Mouse (Mus musculus) gastrocnemius, adult 8-10 months (tissue): ENCODE measurements around the gene Spry1. TPM values are rescaled to one million over a fixed set of nuclear protein-coding genes. Genes with fewer than 3 reads are reported as not detected.
"Not testable (repeated sequence)": the region's sequence is repeated elsewhere in the genome, so short reads cannot be mapped to it uniquely, and the experiment has no call there.

Experiments used
- DNase-seq, 2 experiments: peaks; one replicate each; pipeline ENCODE4 v3.0.0; 2022; ENCODE audit warnings: low spot score in 2 of 2
- total RNA-seq, 4 experiments: library from RNA; stranded (reverse); gene quantifications; 2 replicates each; pipeline ENCODE4 v1.2.4; 2022

Gene Spry1
- 10 to 100 TPM; 10.9 to 18.4 (median 12.4) TPM for total RNA-seq

GRCm38 (mm10) chr3:37639690-37640089, at the start of gene Spry1:
Gene Spry1 (plus strand): TSS chr3:37639947.
- peak; percentile 93 to 95 for DNase-seq

- DNase-seq, result no peak
Measured at GRCm38 (mm10) chr3:37595721-37596120, 44.0 kb upstream of the Spry1 start.

GRCm38 (mm10) chr3:37596519-37596918, 43.2 kb upstream of the Spry1 start:
- DNase-seq, result no peak

GRCm38 (mm10) chr3:37597200-37597599, 42.5 kb upstream of the Spry1 start:
- no peak for DNase-seq

- DNase-seq, result not testable (repeated sequence)
Measured at GRCm38 (mm10) chr3:37599641-37600040, 40.1 kb upstream of the Spry1 start.

- no peak for DNase-seq
Measured at GRCm38 (mm10) chr3:37602356-37602755, 37.4 kb upstream of the Spry1 start.

GRCm38 (mm10) chr3:37602890-37603289, 36.9 kb upstream of the Spry1 start:
- no peak for DNase-seq

- DNase-seq, result no peak
Measured at GRCm38 (mm10) chr3:37603541-37603940, 36.2 kb upstream of the Spry1 start.

GRCm38 (mm10) chr3:37604976-37605875, 34.5 kb upstream of the Spry1 start:
- no peak for DNase-seq

- DNase-seq, result no peak
Measured at GRCm38 (mm10) chr3:37605876-37606238, 33.9 kb upstream of the Spry1 start.

- DNase-seq, result no peak
Measured at GRCm38 (mm10) chr3:37608926-37609325, 30.8 kb upstream of the Spry1 start.

- DNase-seq, result no peak
Measured at GRCm38 (mm10) chr3:37610670-37611069, 29.1 kb upstream of the Spry1 start.

GRCm38 (mm10) chr3:37613722-37614121, 26.0 kb upstream of the Spry1 start:
- DNase-seq, result no peak

GRCm38 (mm10) chr3:37614878-37615650, 24.7 kb upstream of the Spry1 start:
- no peak for DNase-seq

- DNase-seq, result no peak
Measured at GRCm38 (mm10) chr3:37616586-37617547, 22.9 kb upstream of the Spry1 start.

- no peak for DNase-seq
Measured at GRCm38 (mm10) chr3:37632246-37632645, 7.5 kb upstream of the Spry1 start.

- DNase-seq, result no peak
Measured at GRCm38 (mm10) chr3:37632751-37633150, 7.0 kb upstream of the Spry1 start.

GRCm38 (mm10) chr3:37634648-37635047, 5.1 kb upstream of the Spry1 start:
- DNase-seq, result no peak

GRCm38 (mm10) chr3:37636921-37637320, 2.8 kb upstream of the Spry1 start:
- no peak for DNase-seq

- peak; percentile 18 to 37 for DNase-seq
Measured at GRCm38 (mm10) chr3:37640162-37640721, 495 bp downstream of the Spry1 start.

GRCm38 (mm10) chr3:37640810-37641209, 1.1 kb downstream of the Spry1 start:
- peak; percentile 59 to 70 for DNase-seq
